Mouse (Mus musculus) ES-Bruce4 (cell line): ENCODE results near the gene Pttg1ip.

Experiments
- CTCF ChIP-seq: IDR thresholded peaks from one replicate; pipeline ENCODE4 v1.8.1; 2011; ENCODE audit warnings: low read depth, low read length
- EP300 ChIP-seq: IDR thresholded peaks from 2 replicates; pipeline ENCODE4 v1.6.1; 2011; ENCODE audit warnings: low read depth, low read length; ENCODE audit not compliant: insufficient read depth
- POLR2A ChIP-seq: IDR thresholded peaks from one replicate; pipeline ENCODE4 v1.8.1; 2011; ENCODE audit warnings: low read length; ENCODE audit not compliant: insufficient read depth

GRCm38 (mm10) chr10:77589749-77590148, 8.2 kb downstream of the Pttg1ip start:
- TF ChIP-seq POLR2A: no peak
- TF ChIP-seq CTCF: no peak
- TF ChIP-seq EP300: no peak
